21 mouse cellular contexts compared by ENCODE assay signal in the genomic region with DNA sequence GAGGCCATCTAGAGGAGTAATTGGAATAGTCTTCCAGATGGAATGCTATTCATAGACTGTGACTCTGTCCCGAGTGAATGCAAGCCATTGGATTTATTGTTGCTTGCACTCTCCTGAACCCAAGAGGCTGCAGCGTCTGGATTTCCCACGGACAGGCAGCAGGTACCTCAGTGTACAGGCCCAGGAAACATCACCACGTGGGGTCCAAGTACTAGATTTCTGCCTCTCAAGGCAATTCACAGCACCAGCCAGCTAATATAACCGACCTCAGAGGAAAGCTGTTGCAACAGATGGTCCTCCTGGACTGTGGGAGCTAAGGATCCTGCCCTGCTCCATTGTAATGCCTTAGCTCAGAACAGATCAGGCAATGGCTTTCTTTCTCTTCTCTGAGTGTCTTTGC.
DNase-seq lines count a peak whose midpoint lies in the region; ATAC-seq and TF ChIP-seq lines count a peak whose summit lies in the region.
"Had no signal": no experiment of that assay in that cellular context is flagged by ENCODE, and none has a peak within 500 bp of the region (broad histone marks: within the 10 kb centered on the region; RNA-seq: fewer than 3 reads in every experiment).

No protein-coding gene starts in this region.

- peak overlapping the region; percentile 80 for H3K27ac ChIP-seq in layer of hippocampus, adult 2 months
- H3K27ac ChIP-seq in cerebellum, adult 2 months (ENCODE audit: insufficient read depth, low read length): peak overlapping the region; percentile 66
- H3K27ac ChIP-seq in hindbrain, embryonic 13.5 days: no peak overlapping the region
- no peak overlapping the region for H3K27ac ChIP-seq in hindbrain, embryonic 12.5 days
- H3K27ac ChIP-seq: embryonic facial prominence, embryonic 10.5 days; hindbrain, embryonic 14.5 days; intestine, embryonic 15.5 days; limb, embryonic 10.5 days; neural tube, embryonic 15.5 days had no signal

- DNase-seq in layer of hippocampus, adult 2 months (ENCODE audit: low spot score in 2 of 2): peak in 1 of 2 experiments; percentile 24
- no peak for DNase-seq in layer of hippocampus, postnatal 10 days (ENCODE audit: low spot score in 2 of 2)
- peak; percentile 71 for DNase-seq in cerebellum, adult 11 months
- peak; percentile 80 to 91 for DNase-seq in cerebellum, adult 2 months
- peak; percentile 71 to 78 for DNase-seq in cerebellum, postnatal 36 days
- DNase-seq: gastrocnemius, postnatal 36 days; kidney, adult 9 months; kidney, postnatal 4 days; liver, postnatal 0 days; lung, postnatal 14 days; midbrain, embryonic 14.5 days; right cerebral cortex, postnatal 4 days had no signal

- 7% methylated on average over 5 of the region's 5 CpGs for WGBS in cerebellum, adult 2 months
- 75% methylated on average over 5 of the region's 5 CpGs for WGBS in hindbrain, embryonic 13.5 days
- 67% methylated on average over 5 of the region's 5 CpGs for WGBS in hindbrain, embryonic 12.5 days

- H3K36me3 ChIP-seq in hindbrain, embryonic 13.5 days: no peaks in the 10 kb centered on the region
- H3K36me3 ChIP-seq in hindbrain, embryonic 12.5 days: no peaks in the 10 kb centered on the region
- H3K36me3 ChIP-seq: embryonic facial prominence, embryonic 10.5 days; intestine, embryonic 15.5 days; limb, embryonic 10.5 days; neural tube, embryonic 15.5 days had no signal

- no peak overlapping the region for H3K9ac ChIP-seq in hindbrain, embryonic 13.5 days
- no peak overlapping the region for H3K9ac ChIP-seq in hindbrain, embryonic 12.5 days
- H3K9ac ChIP-seq: hindbrain, embryonic 14.5 days; intestine, embryonic 15.5 days; liver, postnatal 0 days; neural tube, embryonic 15.5 days had no signal

- H3K4me2 ChIP-seq in hindbrain, embryonic 13.5 days: no peak overlapping the region
- H3K4me2 ChIP-seq in hindbrain, embryonic 12.5 days (replicated peaks): no peak overlapping the region
- H3K4me2 ChIP-seq: hindbrain, embryonic 14.5 days; intestine, embryonic 15.5 days; neural tube, embryonic 15.5 days had no signal

- no peak for ATAC-seq in hindbrain, embryonic 13.5 days (ENCODE audit: low FRiP score)
- no peak for ATAC-seq in hindbrain, embryonic 12.5 days (ENCODE audit: low FRiP score)
- ATAC-seq: intestine, embryonic 15.5 days; liver, postnatal 0 days had no signal

- H3K4me1 ChIP-seq in cerebellum, adult 2 months (ENCODE audit: control insufficient read depth, insufficient read depth, low read length): peaks cover 47% of the 10 kb centered on the region
- no peaks in the 10 kb centered on the region for H3K4me1 ChIP-seq in hindbrain, embryonic 13.5 days (replicated peaks)
- H3K4me1 ChIP-seq in hindbrain, embryonic 12.5 days: no peaks in the 10 kb centered on the region
- H3K4me1 ChIP-seq: embryonic facial prominence, embryonic 10.5 days; intestine, embryonic 15.5 days; limb, embryonic 10.5 days; megakaryocyte, embryonic 14.5 days; neural tube, embryonic 15.5 days had no signal

- H3K9me3 ChIP-seq in hindbrain, embryonic 13.5 days: no peaks in the 10 kb centered on the region
- H3K9me3 ChIP-seq in hindbrain, embryonic 12.5 days (replicated peaks): no peaks in the 10 kb centered on the region
- H3K9me3 ChIP-seq: embryonic facial prominence, embryonic 10.5 days; intestine, embryonic 15.5 days; limb, embryonic 10.5 days; megakaryocyte, embryonic 14.5 days; neural tube, embryonic 15.5 days had no signal

- TF ChIP-seq POLR2A in cerebellum, adult 2 months (IDR thresholded peaks at IDR 0.05; ENCODE audit: borderline replicate concordance, insufficient read depth, low read length): no peak

- no peak overlapping the region for H3K4me3 ChIP-seq in layer of hippocampus, adult 2 months
- no peak overlapping the region for H3K4me3 ChIP-seq in cerebellum, adult 2 months (replicated peaks; ENCODE audit: insufficient read depth, low read depth, low read length)
- H3K4me3 ChIP-seq in hindbrain, embryonic 13.5 days: no peak overlapping the region
- H3K4me3 ChIP-seq in hindbrain, embryonic 12.5 days: no peak overlapping the region
- H3K4me3 ChIP-seq: embryonic facial prominence, embryonic 10.5 days; intestine, embryonic 15.5 days; limb, embryonic 10.5 days; megakaryocyte, embryonic 14.5 days; myocyte; neural tube, embryonic 15.5 days had no signal

- H3K27me3 ChIP-seq in cerebellum, adult 2 months (ENCODE audit: control insufficient read depth, insufficient read depth, low read length): no peaks in the 10 kb centered on the region
- no peaks in the 10 kb centered on the region for H3K27me3 ChIP-seq in hindbrain, embryonic 13.5 days
- H3K27me3 ChIP-seq in hindbrain, embryonic 12.5 days: no peaks in the 10 kb centered on the region
- H3K27me3 ChIP-seq: intestine, embryonic 15.5 days; megakaryocyte, embryonic 14.5 days; neural tube, embryonic 15.5 days had no signal

- TF ChIP-seq CTCF in layer of hippocampus, adult 2 months (conservative IDR thresholded peaks at IDR 0.05): peak; percentile 44
- TF ChIP-seq CTCF in cerebellum, adult 2 months (IDR thresholded peaks at IDR 0.05; ENCODE audit: borderline replicate concordance, insufficient read depth, low read depth, low read length): no peak

Comparison
In these comparisons a context has a peak if more than half of its experiments do, and no peak if none do; other contexts are left out.
1. DNase-seq: peak in cerebellum, adult 11 months (single experiment), cerebellum, adult 2 months (2 of 2) and cerebellum, postnatal 36 days (2 of 2); none in layer of hippocampus, postnatal 10 days (0 of 2).
2. H3K27ac ChIP-seq: peak in layer of hippocampus, adult 2 months (single experiment) and cerebellum, adult 2 months (single experiment); none in hindbrain, embryonic 13.5 days (single experiment) and hindbrain, embryonic 12.5 days (single experiment).